Comparison of ENCODE assay signal across 8 mouse cellular contexts in genomic region chr1:138576803-138577202, GRCm38 (mm10). TPM values are rescaled to one million over a fixed set of nuclear protein-coding genes. Genes with fewer than 3 reads are reported as not detected.
DNase-seq lines count a peak whose midpoint lies in the region; ATAC-seq and TF ChIP-seq lines count a peak whose summit lies in the region.
"Had no signal": no experiment of that assay in that cellular context is flagged by ENCODE, and none has a peak within 500 bp of the region (broad histone marks: within the 10 kb centered on the region; RNA-seq: fewer than 3 reads in every experiment).

No protein-coding gene starts in this region.

- H3K79me2 ChIP-seq in heart, adult 2 months (replicated peaks; ENCODE audit: control insufficient read depth, insufficient read depth, low read length): peaks cover 4% of the 10 kb centered on the region; the same call in 1 of the 2 replicates

- DNase-seq in kidney, postnatal 10 days: peak; percentile 23
- no peak for DNase-seq in kidney, adult 18-20 months
- DNase-seq in embryonic facial prominence, embryonic 11.5 days (ENCODE audit: low spot score): peak; percentile 24
- DNase-seq in heart, adult 2 months: peak; percentile 56 to 75
- peak; percentile 36 to 55 for DNase-seq in left cerebral cortex, postnatal 25 days (ENCODE audit: low spot score in 2 of 2)
- DNase-seq in spleen, adult 12 weeks (ENCODE audit: low spot score): no peak
- DNase-seq in ovary, postnatal 36 days (ENCODE audit: low spot score): no peak

- intact Hi-C loops in heart, adult 2 months (cut with DNase I): loop anchor here (2.0 kb wide), 1 partner anchor 42 kb away; no protein-coding TSS in a partner anchor
- intact Hi-C loops in left cerebral cortex, postnatal 25 days (cut with DNase I): no loop called here

- no peaks in the 10 kb centered on the region for H3K4me1 ChIP-seq in embryonic facial prominence, embryonic 11.5 days (ENCODE audit: control insufficient read depth, insufficient read depth, low read length)
- H3K4me1 ChIP-seq in heart, adult 2 months (ENCODE audit: control insufficient read depth, insufficient read depth, low read length): peaks cover 8% of the 10 kb centered on the region; the same call in 1 of the 2 replicates

- H3K9me3 ChIP-seq in embryonic facial prominence, embryonic 11.5 days (replicated peaks; ENCODE audit: control insufficient read depth, low read length): no peaks in the 10 kb centered on the region
- H3K9me3 ChIP-seq: midbrain, embryonic 10.5 days had no signal

- no peaks in the 10 kb centered on the region for H3K36me3 ChIP-seq in embryonic facial prominence, embryonic 11.5 days (replicated peaks; ENCODE audit: control insufficient read depth, insufficient read depth, low read depth, low read length)
- peaks cover 19% of the 10 kb centered on the region for H3K36me3 ChIP-seq in heart, adult 2 months (ENCODE audit: control insufficient read depth, insufficient read depth, low read length)
- H3K36me3 ChIP-seq: midbrain, embryonic 10.5 days had no signal

- no peak for TF ChIP-seq POLR2A in heart, adult 2 months (IDR thresholded peaks at IDR 0.05; ENCODE audit: insufficient read depth, low read depth, low read length)

- no peaks in the 10 kb centered on the region for H3K27me3 ChIP-seq in embryonic facial prominence, embryonic 11.5 days (ENCODE audit: control insufficient read depth, insufficient read depth, low read length)
- H3K27me3 ChIP-seq in heart, adult 2 months (ENCODE audit: control insufficient read depth, insufficient read depth, low read length): no peaks in the 10 kb centered on the region

- no peak for ATAC-seq in embryonic facial prominence, embryonic 11.5 days (replicated peaks; ENCODE audit: insufficient number of reproducible peaks, low FRiP score, low TSS enrichment, low read depth)

- H3K9ac ChIP-seq in embryonic facial prominence, embryonic 11.5 days (replicated peaks; ENCODE audit: low read length): no peak overlapping the region
- no peak overlapping the region for H3K9ac ChIP-seq in heart, adult 2 months (ENCODE audit: low read depth, low read length)

- TF ChIP-seq CTCF in heart, adult 2 months (IDR thresholded peaks at IDR 0.05): no peak

- H3K4me2 ChIP-seq in embryonic facial prominence, embryonic 11.5 days (ENCODE audit: low read depth, low read length): no peak overlapping the region

- H3K27ac ChIP-seq in embryonic facial prominence, embryonic 11.5 days (replicated peaks; ENCODE audit: low read depth, low read length): no peak overlapping the region
- peak overlapping the region; percentile 10 for H3K27ac ChIP-seq in heart, adult 2 months
- H3K27ac ChIP-seq: midbrain, embryonic 10.5 days had no signal

- 53% methylated on average over 7 of the region's 7 CpGs for WGBS in embryonic facial prominence, embryonic 11.5 days
- 24% methylated on average over 7 of the region's 7 CpGs for WGBS in heart, adult 2 months

- TF ChIP-seq EP300 in heart, adult 2 months (IDR thresholded peaks at IDR 0.05; ENCODE audit: insufficient read depth, low read depth, low read length): 0 out of 2 replicates have a peak, but pooled peaks have one; percentile 28

- no peak overlapping the region for H3K4me3 ChIP-seq in embryonic facial prominence, embryonic 11.5 days (ENCODE audit: low read depth, low read length)
- H3K4me3 ChIP-seq in heart, adult 2 months: no peak overlapping the region
- H3K4me3 ChIP-seq: midbrain, embryonic 10.5 days had no signal

RNA-seq across cellular contexts. Expression of gene Nek7, which starts 43.1 kb away (rescaled TPM):
- 30.1 and 30.8 TPM in 2 replicates for polyA plus RNA-seq in embryonic facial prominence, embryonic 11.5 days (2014; fragmentation: Nextera tagmentation; extraction: Ambion mirVana)
- 10 to 100 TPM; 69.9 to 79.7 TPM for total RNA-seq in heart, adult 2 months (2021)
- polyA plus RNA-seq in heart, adult 2 months (2012; rRNA removed): 17.3 and 40.0 TPM in 2 replicates
- total RNA-seq in left cerebral cortex, postnatal 25 days (2021): 10 to 100 TPM; 31.0 to 31.3 TPM

Comparison
In these comparisons a context has a peak if more than half of its experiments do, and no peak if none do; other contexts are left out.
1. DNase-seq: peak in kidney, postnatal 10 days (single experiment), embryonic facial prominence, embryonic 11.5 days (single experiment), heart, adult 2 months (2 of 2) and left cerebral cortex, postnatal 25 days (2 of 2); none in kidney, adult 18-20 months (single experiment), spleen, adult 12 weeks (single experiment) and ovary, postnatal 36 days (single experiment).